ENCODE assay signal across 9 mouse cellular contexts in the genomic region with DNA sequence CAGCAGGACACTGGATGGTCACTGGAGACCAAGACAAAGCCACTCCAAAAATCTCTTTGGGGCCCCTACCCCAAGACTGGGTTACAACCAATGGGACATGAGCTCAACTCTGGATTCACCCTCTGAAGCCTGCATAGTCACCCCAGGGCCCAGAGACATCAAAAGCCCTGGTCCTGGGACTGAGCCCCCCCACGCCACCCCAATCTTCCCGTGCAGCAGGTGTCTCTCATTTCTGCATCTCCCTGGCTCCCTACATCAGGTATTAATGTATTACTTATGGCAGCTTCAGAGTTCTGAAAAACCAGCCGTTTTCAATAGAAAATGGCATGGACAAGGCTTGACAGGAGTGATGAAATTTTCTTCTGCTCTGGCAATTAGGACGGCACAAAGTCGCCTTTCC. TPM values are rescaled to one million over a fixed set of nuclear protein-coding genes. Genes with fewer than 3 reads are reported as not detected.
DNase-seq lines count a peak whose midpoint lies in the region; ATAC-seq and TF ChIP-seq lines count a peak whose summit lies in the region.
"Had no signal": no experiment of that assay in that cellular context is flagged by ENCODE, and none has a peak within 500 bp of the region (broad histone marks: within the 10 kb centered on the region; RNA-seq: fewer than 3 reads in every experiment).

No protein-coding gene starts in this region.

- peaks cover 69% of the 10 kb centered on the region for H3K79me2 ChIP-seq in myocyte (ENCODE audit: control insufficient read depth, insufficient read depth)

- no peaks in the 10 kb centered on the region for H3K27me3 ChIP-seq in forebrain, embryonic 12.5 days
- H3K27me3 ChIP-seq in hindbrain, embryonic 14.5 days (ENCODE audit: control insufficient read depth, insufficient read depth, low read length) = no peaks in the 10 kb centered on the region
- H3K27me3 ChIP-seq in myocyte (ENCODE audit: control insufficient read depth, insufficient read depth, insufficient read length) = no peaks in the 10 kb centered on the region

- no peaks in the 10 kb centered on the region for H3K36me3 ChIP-seq in forebrain, embryonic 12.5 days (replicated peaks)
- no peaks in the 10 kb centered on the region for H3K36me3 ChIP-seq in hindbrain, embryonic 14.5 days (replicated peaks; ENCODE audit: control insufficient read depth, insufficient read depth)
- H3K36me3 ChIP-seq in myocyte (ENCODE audit: control insufficient read depth, insufficient read depth) = no peaks in the 10 kb centered on the region

- ATAC-seq in forebrain, embryonic 12.5 days (ENCODE audit: low FRiP score) = no peak
- ATAC-seq in hindbrain, embryonic 14.5 days (ENCODE audit: low FRiP score) = no peak
- ATAC-seq: lung, postnatal 0 days had no signal

- no peak overlapping the region for H3ac ChIP-seq in myocyte (ENCODE audit: control insufficient read depth, insufficient read length)

- H3K4me2 ChIP-seq in forebrain, embryonic 12.5 days = peak overlapping the region; percentile 72
- H3K4me2 ChIP-seq in hindbrain, embryonic 14.5 days (replicated peaks) = peak overlapping the region; percentile 92
- peak overlapping the region; percentile 72 for H3K4me2 ChIP-seq in myocyte (ENCODE audit: low read depth)

- 0 out of 2 replicates have a peak overlapping the region, but pooled peaks have one; percentile 9 for H3K9ac ChIP-seq in forebrain, embryonic 12.5 days
- peak overlapping the region; percentile 88; the same call in 1 of the 2 replicates for H3K9ac ChIP-seq in hindbrain, embryonic 14.5 days

- peaks cover 50% of the 10 kb centered on the region for H3K4me1 ChIP-seq in forebrain, embryonic 12.5 days
- peaks cover 50% of the 10 kb centered on the region for H3K4me1 ChIP-seq in hindbrain, embryonic 14.5 days (replicated peaks; ENCODE audit: control insufficient read depth, insufficient read depth, low read length)
- H3K4me1 ChIP-seq in lung, adult 2 months (ENCODE audit: control insufficient read depth, insufficient read depth, low read length) = peaks cover 16% of the 10 kb centered on the region

- DNase-seq in layer of hippocampus, adult 2 months (ENCODE audit: low spot score in 2 of 2) = no peak
- DNase-seq in layer of hippocampus, postnatal 14 days (ENCODE audit: low spot score in 2 of 2) = no peak
- DNase-seq in hindbrain, embryonic 14.5 days (ENCODE audit: low spot score) = no peak
- DNase-seq in lung, adult 2 months = no peak
- DNase-seq in adrenal gland, adult 18-20 months (ENCODE audit: low spot score in 2 of 2) = no peak
- no peak for DNase-seq in right cerebral cortex, postnatal 10 days (ENCODE audit: low spot score in 2 of 2)

- TF ChIP-seq POLR2A in myocyte (IDR thresholded peaks at IDR 0.05; ENCODE audit: insufficient read length, low read depth) = no peak
- TF ChIP-seq POLR2A in lung, adult 2 months (IDR thresholded peaks at IDR 0.05; ENCODE audit: borderline replicate concordance, extremely low read depth, low read depth, low read length) = no peak

- WGBS in forebrain, embryonic 12.5 days = 15% methylated on average over 5 of the region's 5 CpGs
- WGBS in hindbrain, embryonic 14.5 days = 29% methylated on average over 5 of the region's 5 CpGs
- WGBS in lung, adult 2 months = 73% methylated on average over 5 of the region's 5 CpGs

- no peaks in the 10 kb centered on the region for H3K9me3 ChIP-seq in forebrain, embryonic 12.5 days
- no peaks in the 10 kb centered on the region for H3K9me3 ChIP-seq in hindbrain, embryonic 14.5 days (ENCODE audit: control insufficient read depth, low read length)

- no peak for TF ChIP-seq CTCF in layer of hippocampus, adult 2 months (conservative IDR thresholded peaks at IDR 0.05)
- no peak for TF ChIP-seq CTCF in lung, adult 2 months (IDR thresholded peaks at IDR 0.05; ENCODE audit: insufficient read depth, low read length)

- H3K27ac ChIP-seq in layer of hippocampus, adult 2 months = peak overlapping the region; percentile 92; the same call in 1 of the 2 replicates
- no peak overlapping the region; the same call in 1 of the 2 replicates for H3K27ac ChIP-seq in forebrain, embryonic 12.5 days
- H3K27ac ChIP-seq in hindbrain, embryonic 14.5 days = no peak overlapping the region

- no peak overlapping the region for H3K4me3 ChIP-seq in layer of hippocampus, adult 2 months
- peak overlapping the region; percentile 84; the same call in 1 of the 2 replicates for H3K4me3 ChIP-seq in forebrain, embryonic 12.5 days (replicated peaks)
- H3K4me3 ChIP-seq in hindbrain, embryonic 14.5 days (replicated peaks; ENCODE audit: low read length) = peak overlapping the region; percentile 87; the same call in 1 of the 2 replicates
- peak overlapping the region; percentile 68 for H3K4me3 ChIP-seq in myocyte
- H3K4me3 ChIP-seq in lung, adult 2 months (replicated peaks; ENCODE audit: extremely low read depth, low read depth, low read length) = no peak overlapping the region

TF ChIP-seq in myocyte, 11 proteins besides CTCF, POLR2A, EP300 and RAD21:
- TF ChIP-seq E2F4 (IDR thresholded peaks at IDR 0.05; ENCODE audit: insufficient read depth) (no peak), SRF (IDR thresholded peaks at IDR 0.05; ENCODE audit: control insufficient read depth, insufficient read length, low read depth) (no peak), MYOD1 (IDR thresholded peaks at IDR 0.05; ENCODE audit: control insufficient read depth in 1 of 3, insufficient read length in 2 of 3, low read depth in 2 of 3) (no peak), MAX (IDR thresholded peaks at IDR 0.05; ENCODE audit: low read depth) (no peak), TCF3 (IDR thresholded peaks at IDR 0.05; ENCODE audit: insufficient read length, low read depth) (no peak), POLR2AphosphoS2 (IDR thresholded peaks at IDR 0.05; ENCODE audit: insufficient read length, low read depth) (no peak), MYOG (IDR thresholded peaks at IDR 0.05; ENCODE audit: control insufficient read depth in 1 of 3, insufficient read depth in 1 of 3, insufficient read length in 2 of 3, low read depth in 2 of 3) (no peak), TCF12 (IDR thresholded peaks at IDR 0.05; ENCODE audit: insufficient read depth, poor library complexity, severe bottlenecking) (no peak), CEBPB (IDR thresholded peaks at IDR 0.05; ENCODE audit: insufficient read depth, poor library complexity, severe bottlenecking) (no peak), REST (IDR thresholded peaks at IDR 0.05; ENCODE audit: insufficient read depth, insufficient read length) (no peak), USF1 (IDR thresholded peaks at IDR 0.05; ENCODE audit: low read depth) (no peak)

RNA-seq across cellular contexts. Expression of gene Hdac4, which starts 17.9 kb away (rescaled TPM):
- total RNA-seq in layer of hippocampus, adult 2 months (2021) = 100 to 1,000 TPM in 1 of 2 experiments, 10 to 100 TPM in 1; 97.2 to 106 TPM
- 10 to 100 TPM; 96.2 to 98.7 TPM for total RNA-seq in layer of hippocampus, postnatal 14 days (2021)
- polyA plus RNA-seq in forebrain, embryonic 12.5 days (2016; fragmentation: Nextera tagmentation; extraction: Ambion mirVana) = 21.4 and 24.8 TPM in 2 replicates
- 26.9 and 27.5 TPM in 2 replicates for polyA plus RNA-seq in hindbrain, embryonic 14.5 days (2014; fragmentation: Nextera tagmentation; extraction: Ambion mirVana)
- 21.2 TPM for polyA plus RNA-seq in myocyte (2012; fragmentation: generic; extraction: Trizol)
- 22.6 and 26.2 TPM in 2 replicates for polyA plus RNA-seq in lung, adult 2 months (2012; rRNA removed)
- 10 to 100 TPM; 45.9 to 95.4 TPM for total RNA-seq in adrenal gland, adult 18-20 months (2021)

Comparison
In these comparisons a context has a peak if more than half of its experiments do, and no peak if none do; other contexts are left out.
1. H3K4me3 ChIP-seq: peak in forebrain, embryonic 12.5 days (single experiment), hindbrain, embryonic 14.5 days (single experiment) and myocyte (single experiment); none in layer of hippocampus, adult 2 months (single experiment) and lung, adult 2 months (single experiment).
2. Peak in every context shown above with its lines, with median percentiles within 50 percentile points of each other: H3K4me2 ChIP-seq.